Mouse (Mus musculus) mesoderm, embryonic 11.5 days (tissue): ENCODE data around the gene Tmem189.
"Not testable (repeated sequence)": the region's sequence is repeated elsewhere in the genome, so short reads cannot be mapped to it uniquely, and the experiment has no call there.

Experiments used
- DNase-seq: peaks from one replicate; pipeline ENCODE4 v3.0.0-alpha.2; 2012; ENCODE audit warnings: low read depth, low spot score

Gene Tmem189

GRCm38 (mm10) chr2:167622352-167622751 is 67.3 kb downstream of the Tmem189 start:
- no peak for DNase-seq

- no peak for DNase-seq
Observed at GRCm38 (mm10) chr2:167621255-167622087, 68.2 kb downstream of the Tmem189 start.

- DNase-seq, result no peak
Observed at GRCm38 (mm10) chr2:167617472-167617871, 72.2 kb downstream of the Tmem189 start.

DNA sequence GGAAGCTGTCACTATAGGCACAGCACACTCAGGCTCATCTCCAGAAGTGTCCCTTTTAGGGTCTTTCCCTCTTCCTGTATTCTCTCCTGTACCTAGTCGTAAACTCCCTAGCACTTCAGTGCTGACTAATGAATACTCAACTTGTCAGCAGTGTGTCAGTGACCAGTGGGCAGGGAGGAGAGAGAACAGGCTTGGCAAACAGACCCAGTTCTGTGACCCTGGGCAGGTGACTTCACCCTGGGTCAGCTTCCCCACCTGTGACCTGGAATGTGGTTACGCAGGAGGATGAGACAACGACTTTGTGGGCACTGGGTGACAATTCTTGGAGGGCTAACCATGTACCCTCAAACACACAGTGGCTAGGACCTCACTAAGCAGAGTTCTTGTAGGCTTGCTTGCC is 72.6 kb downstream of the Tmem189 start:
- DNase-seq, result no peak

DNA sequence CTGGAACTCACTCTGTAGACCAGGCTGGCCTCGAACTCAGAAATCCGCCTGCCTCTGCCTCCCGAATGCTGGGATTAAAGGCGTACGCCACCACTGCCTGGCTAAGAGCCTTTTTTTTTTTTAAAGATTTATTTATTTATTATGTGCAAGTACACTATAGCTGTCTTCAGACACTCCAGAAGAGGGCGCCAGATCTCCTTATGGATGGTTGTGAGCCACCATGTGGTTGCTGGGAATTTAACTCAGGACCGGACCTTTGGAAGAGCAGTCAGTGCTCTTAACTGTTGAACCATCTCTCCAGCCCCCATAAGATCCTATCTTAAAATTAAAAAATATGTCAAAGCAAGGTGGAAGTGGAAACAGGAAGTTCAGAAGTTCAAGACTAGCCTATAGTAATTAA is 76.3 kb downstream of the Tmem189 start:
- not testable (repeated sequence) for DNase-seq

- DNase-seq, result no peak
Observed at GRCm38 (mm10) chr2:167612122-167612521, 77.5 kb downstream of the Tmem189 start.

GRCm38 (mm10) chr2:167611287-167611686 is 78.3 kb downstream of the Tmem189 start:
- no peak for DNase-seq

DNA sequence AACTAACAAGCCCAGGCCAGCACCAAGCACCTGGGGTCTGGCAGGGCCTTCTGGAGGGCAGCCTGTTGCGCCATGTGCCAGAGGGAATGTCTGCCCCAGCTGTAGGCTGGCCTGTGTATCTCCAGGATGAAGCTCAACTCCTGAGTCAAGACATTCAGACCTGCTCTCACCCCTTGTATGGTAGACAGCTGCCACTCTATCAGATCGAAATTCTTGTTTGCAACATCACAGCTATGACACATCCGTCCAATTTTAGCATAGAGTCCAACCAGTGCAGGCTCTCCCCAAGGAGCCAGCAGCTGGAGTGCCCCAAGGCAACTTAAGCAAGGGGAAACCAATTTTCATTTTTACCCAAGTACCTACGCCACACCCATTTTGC is 82.9 kb downstream of the Tmem189 start:
- DNase-seq, result no peak

DNA sequence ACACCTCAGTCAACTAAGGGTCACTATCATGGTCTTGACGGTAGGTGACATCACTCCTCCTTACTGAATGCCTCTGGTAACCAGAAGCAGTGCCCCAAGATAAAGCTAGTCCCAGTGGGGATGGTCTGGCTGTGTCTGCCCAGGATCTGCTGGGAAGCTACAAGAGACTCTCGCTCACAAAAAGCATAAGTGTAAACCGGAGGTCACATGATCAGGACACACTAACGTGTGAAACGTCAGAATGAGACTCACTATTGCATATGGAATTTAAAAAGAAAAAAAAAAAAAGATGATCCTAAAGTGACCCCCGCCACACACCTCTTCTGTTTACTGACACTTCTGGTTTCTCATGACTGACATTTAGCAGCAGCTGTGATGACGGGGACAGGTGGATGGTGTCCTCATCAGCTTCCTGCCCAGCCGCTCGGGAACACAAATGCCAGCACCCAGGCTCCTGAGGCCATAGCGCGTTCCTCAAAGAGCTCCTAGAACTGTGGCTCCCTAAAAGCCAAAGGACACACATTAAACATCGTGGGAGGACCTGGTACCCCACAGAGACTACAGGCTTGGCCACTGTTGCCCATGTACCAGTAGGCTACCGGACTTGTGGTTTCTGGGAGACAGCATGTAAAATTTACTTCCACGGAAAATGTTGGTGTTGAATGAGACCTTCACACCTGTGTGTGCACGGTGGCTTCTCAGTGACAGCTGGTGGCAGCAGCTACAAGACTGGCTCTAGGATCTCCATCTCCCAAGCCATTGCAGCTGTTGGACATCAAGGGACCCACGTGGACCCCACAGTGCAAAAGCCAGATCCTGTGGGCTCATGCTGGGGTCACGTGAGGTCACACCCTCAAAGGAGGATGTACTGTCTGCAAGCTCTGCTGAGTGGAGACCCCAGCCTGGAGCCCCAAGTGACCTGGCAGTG is 83.5 kb downstream of the Tmem189 start:
- no peak for DNase-seq

DNA sequence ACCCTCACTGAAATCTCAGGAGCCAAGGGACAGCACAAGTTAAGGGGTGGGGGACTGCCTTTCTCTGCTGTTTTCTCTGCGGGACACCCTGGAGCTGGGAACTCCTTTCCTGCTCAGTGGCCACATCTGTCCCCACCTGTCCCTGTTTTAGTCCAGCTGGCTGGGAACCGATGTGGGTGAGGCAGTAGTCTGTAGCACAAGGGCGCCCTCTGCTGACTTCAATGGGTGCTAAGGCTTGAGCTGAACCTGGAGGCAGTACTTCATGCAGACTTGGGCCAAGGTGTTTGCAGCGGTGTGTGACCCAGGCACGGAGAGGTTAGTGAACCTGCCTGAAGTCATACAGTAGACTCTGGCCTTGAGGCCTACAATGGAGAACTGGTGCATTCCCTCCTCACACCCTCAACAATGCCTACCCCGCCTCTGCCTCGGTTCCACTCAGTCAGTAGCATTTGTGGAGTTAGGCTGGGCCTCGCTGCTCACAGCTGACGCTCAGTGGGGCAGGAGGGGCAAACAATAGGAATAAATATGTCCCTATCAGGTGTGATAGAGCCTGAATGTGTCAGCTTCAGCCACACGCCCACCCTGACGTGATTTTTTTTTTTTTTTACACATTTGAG is 84.3 kb downstream of the Tmem189 start:
- DNase-seq, result peak; percentile 92

GRCm38 (mm10) chr2:167602978-167603377 is 86.6 kb downstream of the Tmem189 start:
- DNase-seq, result no peak

DNA sequence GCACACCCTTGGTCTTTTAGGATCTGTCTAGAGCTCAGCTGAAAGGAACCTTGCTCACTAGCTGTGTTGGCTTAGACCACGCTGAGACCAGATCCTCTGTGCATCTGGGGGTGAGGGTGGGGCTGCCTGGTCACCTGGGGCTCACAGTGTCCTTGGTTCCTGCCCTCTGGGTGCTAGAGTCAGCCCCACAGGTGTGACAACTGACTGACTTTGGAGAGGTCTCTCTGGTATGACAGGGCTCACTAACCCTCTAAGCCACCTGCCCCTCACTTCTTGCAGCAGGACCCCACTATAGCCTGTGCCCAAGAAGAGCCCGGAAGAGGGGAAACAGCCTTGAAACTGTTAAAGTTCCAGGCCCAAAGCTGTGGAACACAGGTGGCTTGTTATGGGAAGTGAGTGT is 87.3 kb downstream of the Tmem189 start:
- DNase-seq, result no peak

GRCm38 (mm10) chr2:167600481-167600995 is 89.1 kb downstream of the Tmem189 start:
- no peak for DNase-seq

- DNase-seq, result no peak
Observed at GRCm38 (mm10) chr2:167599917-167600316, 89.7 kb downstream of the Tmem189 start.

DNA sequence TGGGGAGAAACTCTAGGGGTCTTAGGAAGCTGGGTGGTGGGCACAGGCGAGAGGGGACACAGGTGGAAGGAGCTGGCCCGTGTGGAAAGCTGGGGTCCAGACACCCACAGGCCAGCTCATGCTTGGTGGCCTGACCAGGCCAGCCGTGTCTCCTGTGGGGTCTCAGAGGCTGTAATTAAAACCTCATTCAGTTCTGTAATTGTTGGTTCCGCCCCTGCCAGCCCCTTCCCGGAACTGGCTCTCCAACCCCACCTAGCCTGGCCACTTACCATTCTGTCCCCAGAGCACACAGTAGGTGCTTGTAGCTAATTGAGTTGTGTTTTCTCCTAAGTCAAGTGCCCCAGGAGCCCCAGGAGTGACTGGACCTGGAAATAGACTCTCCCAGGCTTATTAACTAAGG is 90.4 kb downstream of the Tmem189 start:
- DNase-seq, result no peak

DNA sequence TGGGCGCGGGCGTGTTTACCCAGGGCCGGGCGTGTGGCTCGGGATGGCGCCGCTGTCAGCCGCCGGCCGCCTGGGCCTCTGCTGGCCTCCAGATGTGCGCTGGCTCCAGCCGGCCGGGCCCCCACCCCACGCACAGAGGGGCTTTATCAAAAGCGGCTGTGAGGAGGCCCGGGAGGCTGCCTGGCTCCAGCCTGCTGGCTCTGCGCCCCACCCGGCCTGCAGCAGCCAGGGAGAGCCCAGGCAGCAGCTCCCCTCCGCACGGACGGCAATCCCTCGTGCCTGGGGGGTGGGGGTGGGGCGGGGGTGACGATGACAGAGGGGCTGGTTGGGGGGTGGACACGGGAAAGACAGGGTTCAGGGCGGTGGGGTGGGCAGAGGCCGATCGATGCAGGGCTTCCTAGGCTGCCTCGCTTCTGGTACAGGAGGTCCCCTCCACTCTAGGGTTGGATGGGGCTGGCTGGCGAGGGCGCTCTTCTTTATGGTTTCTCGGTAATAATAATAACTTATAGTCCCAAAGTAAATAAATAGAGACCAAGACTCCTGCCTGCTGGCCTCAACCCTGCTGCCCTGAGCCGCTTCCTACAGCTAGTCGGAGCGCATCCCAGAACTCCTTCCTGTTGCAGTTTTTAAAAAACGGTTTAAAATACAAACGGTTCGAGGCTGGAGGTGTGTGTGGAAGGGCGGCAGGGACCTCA is 92.0 kb downstream of the Tmem189 start:
- DNase-seq, result peak; percentile 80

- DNase-seq, result peak; percentile 43
Observed at GRCm38 (mm10) chr2:167596726-167597491, 92.7 kb downstream of the Tmem189 start.

- peak; percentile 53 for DNase-seq
Observed at GRCm38 (mm10) chr2:167596262-167596661, 93.4 kb downstream of the Tmem189 start.

DNA sequence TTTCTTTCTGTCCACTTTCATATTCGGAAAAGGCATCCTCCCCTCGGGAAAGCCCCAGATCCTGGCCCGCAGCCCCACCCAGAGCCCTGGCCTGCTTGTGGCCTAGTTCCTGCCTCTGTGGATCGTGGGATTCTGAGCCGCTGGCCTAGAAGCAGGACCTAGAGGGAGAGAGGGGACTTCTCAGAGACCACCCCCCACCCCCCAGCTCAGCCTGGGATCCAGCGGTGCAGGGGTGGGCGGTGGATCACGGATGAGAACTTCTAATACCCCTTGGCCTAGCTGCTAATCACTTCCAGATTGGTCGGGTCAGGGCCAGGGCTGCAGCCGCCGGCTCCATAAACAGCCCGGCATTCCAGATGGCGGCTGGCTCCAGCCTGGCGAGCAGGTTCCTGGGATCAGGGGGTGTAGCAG is 93.9 kb downstream of the Tmem189 start:
- DNase-seq, result peak; percentile 84

- no peak for DNase-seq
Observed at GRCm38 (mm10) chr2:167594444-167594934, 95.1 kb downstream of the Tmem189 start.
